Mouse (Mus musculus): ENCODE measurements around the gene Fam166a.

The Fam166a gene

GRCm38 (mm10) chr2:25267241-25267640 is 48.7 kb downstream of the Fam166a start:
- in situ Hi-C loops (cut with MboI; ENCODE audit: low sequenced_read_pairs) = no loop called here

GRCm38 (mm10) chr2:25267746-25268309 is 49.3 kb downstream of the Fam166a start:
- in situ Hi-C loops (cut with MboI; ENCODE audit: low sequenced_read_pairs) = no loop called here
